Mouse (Mus musculus): Measurements from ENCODE around the gene Oas1g. TPM values are rescaled to one million over a fixed set of nuclear protein-coding genes. Genes with fewer than 3 reads are reported as not detected.

Oas1g gene
- total and polyA plus RNA-seq, 2 experiments from 2014 or later: 0.23 to 0.62 TPM

GRCm38 (mm10) chr5:120869436-120870015, 17.9 kb downstream of the Oas1g start:
- Histone ChIP-seq H3K27me3 (ENCODE audit: insufficient read depth, low read length) (no peaks in the 10 kb centered on the region), H3K27ac (ENCODE audit: low read depth, low read length) (no peak overlapping the region), H3K36me3 (ENCODE audit: insufficient read depth) (no peaks in the 10 kb centered on the region), H3K4me2 (ENCODE audit: low read depth) (no peak overlapping the region), H3K9me3 (ENCODE audit: low read length) (no peaks in the 10 kb centered on the region), H3K4me3 (ENCODE audit: low read depth, low read length) (no peak overlapping the region), H3K4me1 (ENCODE audit: insufficient read depth) (no peaks in the 10 kb centered on the region), H3K9ac (no peak overlapping the region)
- WGBS: 85% methylated on average over 7 of the region's 7 CpGs
- DNase-seq (no peak), ATAC-seq (no peak)
- TF ChIP-seq CTCF (IDR thresholded peaks at IDR 0.05; ENCODE audit: low read depth): no peak

GRCm38 (mm10) chr5:120865336-120865860, 22.0 kb downstream of the Oas1g start:
- no peak overlapping the region for H3K27ac ChIP-seq (ENCODE audit: low read depth, low read length)
- DNase-seq: peak; percentile 23
- WGBS: 77% methylated on average over 3 of the region's 3 CpGs

GRCm38 (mm10) chr5:120861121-120861520, 26.3 kb downstream of the Oas1g start, which contains the start of gene Oas1h:
Oas1h (plus strand) TSS chr5:120861421.
- no peaks in the 10 kb centered on the region for H3K4me1 ChIP-seq (ENCODE audit: insufficient read depth)
- no peaks in the 10 kb centered on the region for H3K27me3 ChIP-seq (ENCODE audit: insufficient read depth, low read length)
- no peak within 1 kb of the TSS for H3K4me3 ChIP-seq (ENCODE audit: low read depth, low read length)
- H3K4me2 ChIP-seq (ENCODE audit: low read depth): no peak within 1 kb of the TSS
- H3K9me3 ChIP-seq (ENCODE audit: low read length): no peaks in the 10 kb centered on the region
- WGBS: 56% methylated on average over 4 of the region's 4 CpGs
- H3K36me3 ChIP-seq (ENCODE audit: insufficient read depth): no peaks in the 10 kb centered on the region
- TF ChIP-seq CTCF (IDR thresholded peaks at IDR 0.05; ENCODE audit: low read depth): no peak
- no peak within 1 kb of the TSS for H3K27ac ChIP-seq (ENCODE audit: low read depth, low read length)
- H3K9ac ChIP-seq: no peak within 1 kb of the TSS
- no peak for DNase-seq
- no peak for ATAC-seq

More at GRCm38 (mm10) chr5:120865336-120865860, 22.0 kb downstream of the Oas1g start:
- Histone ChIP-seq H3K9me3 (ENCODE audit: low read length) (no peaks in the 10 kb centered on the region), H3K27me3 (ENCODE audit: insufficient read depth, low read length) (no peaks in the 10 kb centered on the region), H3K4me2 (ENCODE audit: low read depth) (no peak overlapping the region), H3K36me3 (ENCODE audit: insufficient read depth) (no peaks in the 10 kb centered on the region), H3K9ac (no peak overlapping the region), H3K4me3 (ENCODE audit: low read depth, low read length) (no peak overlapping the region), H3K4me1 (ENCODE audit: insufficient read depth) (no peaks in the 10 kb centered on the region)
- TF ChIP-seq CTCF (IDR thresholded peaks at IDR 0.05; ENCODE audit: low read depth): peak; percentile 44
- ATAC-seq: no peak

GRCm38 (mm10) chr5:120859241-120859640, 28.2 kb downstream of the Oas1g start:
- no peak for ATAC-seq
- 81% methylated on average over 2 of the region's 2 CpGs for WGBS
- no peaks in the 10 kb centered on the region for H3K36me3 ChIP-seq (ENCODE audit: insufficient read depth)
- H3K4me3 ChIP-seq (ENCODE audit: low read depth, low read length): no peak overlapping the region
- no peak for TF ChIP-seq CTCF (IDR thresholded peaks at IDR 0.05; ENCODE audit: low read depth)
- H3K9ac ChIP-seq: no peak overlapping the region
- no peak overlapping the region for H3K27ac ChIP-seq (ENCODE audit: low read depth, low read length)
- H3K9me3 ChIP-seq (ENCODE audit: low read length): 0 out of 2 replicates have a peak, but pooled peaks cover 6% of the 10 kb centered on the region
- no peak overlapping the region for H3K4me2 ChIP-seq (ENCODE audit: low read depth)
- no peak for DNase-seq
- no peaks in the 10 kb centered on the region for H3K4me1 ChIP-seq (ENCODE audit: insufficient read depth)
- H3K27me3 ChIP-seq (ENCODE audit: insufficient read depth, low read length): no peaks in the 10 kb centered on the region

GRCm38 (mm10) chr5:120849601-120850136, 37.7 kb downstream of the Oas1g start:
- Histone ChIP-seq H3K4me3 (ENCODE audit: low read depth, low read length) (no peak overlapping the region), H3K27ac (ENCODE audit: low read depth, low read length) (no peak overlapping the region), H3K27me3 (ENCODE audit: insufficient read depth, low read length) (no peaks in the 10 kb centered on the region), H3K9ac (no peak overlapping the region), H3K36me3 (ENCODE audit: insufficient read depth) (no peaks in the 10 kb centered on the region), H3K4me2 (ENCODE audit: low read depth) (no peak overlapping the region), H3K9me3 (ENCODE audit: low read length) (0 out of 2 replicates have a peak, but pooled peaks cover 6% of the 10 kb centered on the region), H3K4me1 (ENCODE audit: insufficient read depth) (no peaks in the 10 kb centered on the region)
- TF ChIP-seq CTCF (IDR thresholded peaks at IDR 0.05; ENCODE audit: low read depth): peak; percentile 67
- 65% methylated on average over 3 of the region's 3 CpGs for WGBS
- DNase-seq: peak; percentile 44
- no peak for ATAC-seq

GRCm38 (mm10) chr5:120847067-120847466, 40.3 kb downstream of the Oas1g start, which contains the start of gene Oas1f:
Oas1f (plus strand) TSS chr5:120847367.
- no peak within 1 kb of the TSS for H3K4me3 ChIP-seq (ENCODE audit: low read depth, low read length)
- no peak within 1 kb of the TSS for H3K4me2 ChIP-seq (ENCODE audit: low read depth)
- no peak within 1 kb of the TSS for H3K27ac ChIP-seq (ENCODE audit: low read depth, low read length)
- ATAC-seq: no peak
- no peak for TF ChIP-seq CTCF (IDR thresholded peaks at IDR 0.05; ENCODE audit: low read depth)
- DNase-seq: no peak
- no peaks in the 10 kb centered on the region for H3K9me3 ChIP-seq (ENCODE audit: low read length)
- no peaks in the 10 kb centered on the region for H3K36me3 ChIP-seq (ENCODE audit: insufficient read depth)
- no peaks in the 10 kb centered on the region for H3K27me3 ChIP-seq (ENCODE audit: insufficient read depth, low read length)
- WGBS: 86% methylated on average over 4 of the region's 4 CpGs
- no peaks in the 10 kb centered on the region for H3K4me1 ChIP-seq (ENCODE audit: insufficient read depth)
- no peak within 1 kb of the TSS for H3K9ac ChIP-seq

GRCm38 (mm10) chr5:120844713-120845112, 42.7 kb downstream of the Oas1g start:
- Histone ChIP-seq H3K4me2 (ENCODE audit: low read depth) (no peak overlapping the region), H3K9me3 (ENCODE audit: low read length) (no peaks in the 10 kb centered on the region), H3K27me3 (ENCODE audit: insufficient read depth, low read length) (no peaks in the 10 kb centered on the region), H3K27ac (ENCODE audit: low read depth, low read length) (no peak overlapping the region), H3K9ac (no peak overlapping the region), H3K36me3 (ENCODE audit: insufficient read depth) (no peaks in the 10 kb centered on the region), H3K4me3 (ENCODE audit: low read depth, low read length) (no peak overlapping the region), H3K4me1 (ENCODE audit: insufficient read depth) (no peaks in the 10 kb centered on the region)
- ATAC-seq: no peak
- 41% methylated on average over 3 of the region's 3 CpGs for WGBS
- no peak for TF ChIP-seq CTCF (IDR thresholded peaks at IDR 0.05; ENCODE audit: low read depth)
- peak; percentile 42 for DNase-seq

Measured in forebrain, postnatal 0 days (tissue).